Mouse (Mus musculus): ENCODE results near the gene Dlgap4. TPM values are rescaled to one million over a fixed set of nuclear protein-coding genes. Genes with fewer than 3 reads are reported as not detected.

Dlgap4 gene
- total and polyA plus RNA-seq, 2 experiments from 2014 or later: 166 to 173 TPM

DNA sequence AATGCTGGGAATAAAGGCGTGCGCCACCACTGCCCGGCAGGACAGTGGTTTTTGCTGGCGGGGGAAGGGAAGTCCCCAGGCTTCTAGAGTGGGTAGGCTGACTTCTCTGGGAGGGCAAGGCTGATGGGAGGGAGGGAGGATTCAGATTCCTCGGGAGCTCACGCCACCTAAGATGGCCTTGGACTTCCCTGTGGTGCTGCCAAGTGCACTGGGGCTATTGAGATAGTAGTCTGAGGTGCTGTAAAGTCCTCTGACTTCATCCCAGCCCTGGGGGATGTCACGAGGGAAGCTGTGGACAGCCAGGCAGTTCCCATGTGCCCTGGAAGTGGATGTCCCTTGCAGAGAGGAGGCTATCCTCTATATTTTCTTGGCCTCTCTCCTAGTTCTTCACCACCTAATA is 124.5 kb downstream of the Dlgap4 start:
- DNase-seq (ENCODE audit: low spot score): no peak
- no peaks in the 10 kb centered on the region for H3K9me3 ChIP-seq (ENCODE audit: low read length)
- H3K27me3 ChIP-seq (ENCODE audit: insufficient read depth, low read length): no peaks in the 10 kb centered on the region
- no peak for TF ChIP-seq CTCF (IDR thresholded peaks at IDR 0.05; ENCODE audit: low read depth)
- H3K4me3 ChIP-seq (ENCODE audit: low read length): no peak overlapping the region
- WGBS: 75% methylated on average over 7 of the region's 7 CpGs
- H3K36me3 ChIP-seq (ENCODE audit: insufficient read depth, low read length): no peaks in the 10 kb centered on the region
- no peak overlapping the region for H3K4me2 ChIP-seq (ENCODE audit: low read depth, low read length)
- H3K9ac ChIP-seq (replicated peaks; ENCODE audit: low read length): no peak overlapping the region
- no peak overlapping the region for H3K27ac ChIP-seq
- ATAC-seq: no peak
- peaks cover 11% of the 10 kb centered on the region; the same call in 1 of the 2 replicates for H3K4me1 ChIP-seq (ENCODE audit: insufficient read depth, low read length)

- H3K9ac ChIP-seq (replicated peaks; ENCODE audit: low read length): no peak overlapping the region
- no peak for DNase-seq (ENCODE audit: low spot score)
- no peak overlapping the region; the same call in 1 of the 2 replicates for H3K27ac ChIP-seq
- no peak for TF ChIP-seq CTCF (IDR thresholded peaks at IDR 0.05; ENCODE audit: low read depth)
- 87% methylated on average over 9 of the region's 9 CpGs for WGBS
- H3K4me3 ChIP-seq (ENCODE audit: low read length): no peak overlapping the region
- H3K36me3 ChIP-seq (ENCODE audit: insufficient read depth, low read length): 0 out of 2 replicates have a peak, but pooled peaks cover under 1% of the 10 kb centered on the region
- 0 out of 2 replicates have a peak, but pooled peaks cover 10% of the 10 kb centered on the region for H3K4me1 ChIP-seq (ENCODE audit: insufficient read depth, low read length)
- H3K27me3 ChIP-seq (ENCODE audit: insufficient read depth, low read length): no peaks in the 10 kb centered on the region
- H3K9me3 ChIP-seq (ENCODE audit: low read length): no peaks in the 10 kb centered on the region
- no peak for ATAC-seq
- H3K4me2 ChIP-seq (ENCODE audit: low read depth, low read length): no peak overlapping the region
Measured at GRCm38 (mm10) chr2:156741265-156741664, 127.8 kb downstream of the Dlgap4 start.

DNA sequence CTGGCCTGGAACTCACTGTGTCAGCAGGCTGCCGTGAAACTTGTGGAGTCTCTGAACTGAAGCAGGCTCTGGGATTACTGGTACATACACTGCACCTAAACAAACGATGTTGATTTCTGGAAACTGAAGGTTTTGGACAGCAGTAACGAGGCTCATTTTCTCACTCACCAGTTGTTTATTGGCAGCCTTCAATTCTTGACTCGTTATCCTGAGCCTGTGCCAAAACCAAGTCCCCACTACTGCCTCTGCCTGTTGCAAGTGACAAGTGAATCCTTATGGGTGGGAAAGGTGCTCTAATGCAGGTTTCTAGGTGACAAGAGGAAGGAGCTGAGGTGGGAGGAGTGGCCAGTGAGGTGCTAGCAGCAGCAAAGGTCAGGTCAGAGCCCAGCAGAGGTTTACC is 128.5 kb downstream of the Dlgap4 start:
- 30% methylated on average over 4 of the region's 4 CpGs for WGBS
- ATAC-seq: no peak
- H3K27me3 ChIP-seq (ENCODE audit: insufficient read depth, low read length): no peaks in the 10 kb centered on the region
- 0 out of 2 replicates have a peak, but pooled peaks cover 10% of the 10 kb centered on the region for H3K4me1 ChIP-seq (ENCODE audit: insufficient read depth, low read length)
- H3K4me3 ChIP-seq (ENCODE audit: low read length): no peak overlapping the region
- H3K36me3 ChIP-seq (ENCODE audit: insufficient read depth, low read length): 0 out of 2 replicates have a peak, but pooled peaks cover 7% of the 10 kb centered on the region
- H3K4me2 ChIP-seq (ENCODE audit: low read depth, low read length): no peak overlapping the region
- 0 out of 2 replicates have a peak overlapping the region, but pooled peaks have one; percentile 21 for H3K27ac ChIP-seq
- H3K9me3 ChIP-seq (ENCODE audit: low read length): no peaks in the 10 kb centered on the region
- DNase-seq (ENCODE audit: low spot score): no peak
- no peak for TF ChIP-seq CTCF (IDR thresholded peaks at IDR 0.05; ENCODE audit: low read depth)
- H3K9ac ChIP-seq (replicated peaks; ENCODE audit: low read length): no peak overlapping the region

- H3K27me3 ChIP-seq (ENCODE audit: insufficient read depth, low read length): no peaks in the 10 kb centered on the region
- no peak for TF ChIP-seq CTCF (IDR thresholded peaks at IDR 0.05; ENCODE audit: low read depth)
- 67% methylated on average over 3 of the region's 3 CpGs for WGBS
- no peak for ATAC-seq
- no peak overlapping the region for H3K9ac ChIP-seq (replicated peaks; ENCODE audit: low read length)
- no peak overlapping the region for H3K4me3 ChIP-seq (ENCODE audit: low read length)
- H3K27ac ChIP-seq: no peak overlapping the region
- H3K4me2 ChIP-seq (ENCODE audit: low read depth, low read length): no peak overlapping the region
- H3K9me3 ChIP-seq (ENCODE audit: low read length): no peaks in the 10 kb centered on the region
- H3K4me1 ChIP-seq (ENCODE audit: insufficient read depth, low read length): 0 out of 2 replicates have a peak, but pooled peaks cover 10% of the 10 kb centered on the region
- H3K36me3 ChIP-seq (ENCODE audit: insufficient read depth, low read length): peaks cover 15% of the 10 kb centered on the region
- no peak for DNase-seq (ENCODE audit: low spot score)
Measured at GRCm38 (mm10) chr2:156743248-156743647, 129.7 kb downstream of the Dlgap4 start.

DNA sequence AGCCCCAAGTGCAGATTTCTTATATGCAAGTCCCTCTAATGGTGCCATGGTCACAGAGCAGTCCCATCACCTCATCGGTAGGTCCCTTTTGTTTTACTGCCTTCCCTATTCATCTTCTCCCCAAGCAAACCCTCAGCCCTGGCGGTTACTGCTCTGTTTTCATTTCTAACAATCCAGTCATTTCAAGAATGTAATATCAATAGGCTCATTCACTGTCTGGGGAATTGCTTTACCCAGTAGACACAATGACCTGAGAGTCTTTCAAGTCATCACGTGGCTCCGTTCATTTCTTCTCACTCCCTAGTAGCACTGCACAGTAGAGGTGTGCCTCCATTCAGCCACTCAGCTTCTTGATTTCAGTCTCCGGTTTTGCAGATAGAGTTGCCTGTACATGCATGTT is 130.9 kb downstream of the Dlgap4 start:
- DNase-seq (ENCODE audit: low spot score) (no peak), ATAC-seq (no peak)
- Histone ChIP-seq H3K4me3 (ENCODE audit: low read length) (no peak overlapping the region), H3K4me2 (ENCODE audit: low read depth, low read length) (no peak overlapping the region), H3K27me3 (ENCODE audit: insufficient read depth, low read length) (no peaks in the 10 kb centered on the region), H3K4me1 (ENCODE audit: insufficient read depth, low read length) (0 out of 2 replicates have a peak, but pooled peaks cover 10% of the 10 kb centered on the region), H3K9me3 (ENCODE audit: low read length) (no peaks in the 10 kb centered on the region), H3K36me3 (ENCODE audit: insufficient read depth, low read length) (peaks cover 21% of the 10 kb centered on the region), H3K27ac (no peak overlapping the region), H3K9ac (replicated peaks; ENCODE audit: low read length) (no peak overlapping the region)
- 60% methylated on average over 5 of the region's 5 CpGs for WGBS
- no peak for TF ChIP-seq CTCF (IDR thresholded peaks at IDR 0.05; ENCODE audit: low read depth)

DNA sequence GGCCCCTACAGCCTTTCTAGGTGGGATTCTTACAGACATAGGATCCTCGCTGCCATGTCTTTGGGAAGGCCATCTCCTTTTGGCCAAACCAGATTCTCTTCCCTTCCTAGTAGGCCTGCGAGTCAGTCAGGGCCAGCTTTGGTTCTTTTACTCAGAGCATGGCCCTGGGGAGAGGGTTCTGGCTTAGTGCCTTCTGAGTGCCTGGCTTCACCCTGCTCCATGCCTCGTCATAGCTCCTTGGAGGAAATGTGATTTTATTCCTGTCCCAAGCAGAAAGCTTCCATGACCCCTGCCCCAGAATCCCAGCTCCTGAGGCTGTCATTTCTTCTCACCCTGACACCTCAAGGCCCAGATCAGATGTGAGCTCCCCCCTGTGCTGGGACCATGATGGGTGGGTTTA is 133.8 kb downstream of the Dlgap4 start:
- no peak overlapping the region for H3K4me3 ChIP-seq (ENCODE audit: low read length)
- 86% methylated on average over 3 of the region's 3 CpGs for WGBS
- no peaks in the 10 kb centered on the region for H3K9me3 ChIP-seq (ENCODE audit: low read length)
- peaks cover 41% of the 10 kb centered on the region for H3K36me3 ChIP-seq (ENCODE audit: insufficient read depth, low read length)
- H3K9ac ChIP-seq (replicated peaks; ENCODE audit: low read length): no peak overlapping the region
- no peak overlapping the region for H3K27ac ChIP-seq
- DNase-seq (ENCODE audit: low spot score) (no peak), ATAC-seq (no peak)
- H3K4me1 ChIP-seq (ENCODE audit: insufficient read depth, low read length): 0 out of 2 replicates have a peak, but pooled peaks cover 3% of the 10 kb centered on the region
- H3K4me2 ChIP-seq (ENCODE audit: low read depth, low read length): no peak overlapping the region
- no peaks in the 10 kb centered on the region for H3K27me3 ChIP-seq (ENCODE audit: insufficient read depth, low read length)
- no peak for TF ChIP-seq CTCF (IDR thresholded peaks at IDR 0.05; ENCODE audit: low read depth)

- no peak for TF ChIP-seq CTCF (IDR thresholded peaks at IDR 0.05; ENCODE audit: low read depth)
- WGBS: 92% methylated on average over 8 of the region's 8 CpGs
- ATAC-seq: no peak
- Histone ChIP-seq H3K4me3 (ENCODE audit: low read length) (no peak overlapping the region), H3K36me3 (ENCODE audit: insufficient read depth, low read length) (peaks cover 53% of the 10 kb centered on the region), H3K4me1 (ENCODE audit: insufficient read depth, low read length) (no peaks in the 10 kb centered on the region), H3K27ac (no peak overlapping the region), H3K4me2 (ENCODE audit: low read depth, low read length) (no peak overlapping the region), H3K9me3 (ENCODE audit: low read length) (no peaks in the 10 kb centered on the region), H3K27me3 (ENCODE audit: insufficient read depth, low read length) (no peaks in the 10 kb centered on the region), H3K9ac (replicated peaks; ENCODE audit: low read length) (no peak overlapping the region)
- DNase-seq (ENCODE audit: low spot score): no peak
Measured at GRCm38 (mm10) chr2:156749687-156750086, 136.2 kb downstream of the Dlgap4 start.
